Mouse (Mus musculus): Measurements from ENCODE around the gene Ctdspl. TPM values are rescaled to one million over a fixed set of nuclear protein-coding genes. Genes with fewer than 3 reads are reported as not detected.

Gene Ctdspl
- 16.7 and 19.4 TPM in 2 replicates for total RNA-seq (2015)
- 7.4 and 8.1 TPM in 2 replicates for total RNA-seq (2017)

DNA sequence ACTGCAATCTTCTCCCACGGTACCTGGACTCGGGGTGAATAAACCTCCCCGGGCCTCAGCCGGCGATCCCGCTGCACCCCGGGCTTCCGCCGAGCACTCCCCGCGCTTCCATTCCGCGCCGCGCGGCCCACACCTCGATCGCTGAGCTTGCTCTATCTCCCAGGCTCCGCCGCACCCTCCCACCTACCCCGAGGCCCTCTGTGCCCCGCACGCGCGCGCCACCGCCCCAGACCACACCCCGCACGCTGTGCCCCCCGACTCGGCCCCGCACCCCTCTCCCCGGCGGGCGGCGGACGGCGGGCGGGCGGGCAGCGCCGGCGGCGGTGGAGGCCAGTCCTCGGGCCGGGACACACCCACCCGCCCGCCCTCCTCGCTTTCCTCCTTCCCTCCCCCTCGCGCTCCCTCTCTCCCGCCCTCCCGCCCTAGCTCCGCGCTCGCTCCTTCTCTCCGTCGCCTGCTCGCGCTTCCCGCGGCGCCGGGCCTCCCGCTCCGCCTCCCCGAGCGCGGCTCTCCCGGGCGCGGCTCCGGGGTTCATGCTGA is at the start of gene Ctdspl:
Gene Ctdspl (plus strand): TSS at position 343 of the 540 bp plus-strand sequence.
- ATAC-seq (replicated peaks; ENCODE audit: poor library complexity): 0 out of 2 replicates have a peak, but pooled peaks have one; percentile 15

DNA sequence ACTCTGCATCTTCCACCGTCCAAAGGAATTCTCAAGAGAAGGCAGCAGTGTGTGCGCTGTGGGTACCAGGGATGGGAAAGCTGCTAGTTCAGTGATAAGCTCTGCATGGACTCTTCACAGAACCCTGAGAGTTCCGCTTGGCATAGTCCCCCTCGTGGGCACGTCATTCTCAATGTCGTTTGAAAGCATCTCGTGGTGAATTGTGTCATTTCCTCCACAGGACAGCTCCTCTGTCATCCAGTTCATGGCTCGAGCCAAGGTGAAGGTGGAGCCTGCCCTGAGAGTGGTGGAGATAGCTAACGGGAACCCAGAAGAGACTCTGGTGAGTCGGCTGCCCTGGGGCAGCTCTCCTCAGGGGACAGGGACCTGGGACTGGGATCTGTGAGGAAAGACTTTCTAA is 49.4 kb upstream of the Ctdspl start:
- peak; percentile 36 for ATAC-seq (replicated peaks; ENCODE audit: poor library complexity)

DNA sequence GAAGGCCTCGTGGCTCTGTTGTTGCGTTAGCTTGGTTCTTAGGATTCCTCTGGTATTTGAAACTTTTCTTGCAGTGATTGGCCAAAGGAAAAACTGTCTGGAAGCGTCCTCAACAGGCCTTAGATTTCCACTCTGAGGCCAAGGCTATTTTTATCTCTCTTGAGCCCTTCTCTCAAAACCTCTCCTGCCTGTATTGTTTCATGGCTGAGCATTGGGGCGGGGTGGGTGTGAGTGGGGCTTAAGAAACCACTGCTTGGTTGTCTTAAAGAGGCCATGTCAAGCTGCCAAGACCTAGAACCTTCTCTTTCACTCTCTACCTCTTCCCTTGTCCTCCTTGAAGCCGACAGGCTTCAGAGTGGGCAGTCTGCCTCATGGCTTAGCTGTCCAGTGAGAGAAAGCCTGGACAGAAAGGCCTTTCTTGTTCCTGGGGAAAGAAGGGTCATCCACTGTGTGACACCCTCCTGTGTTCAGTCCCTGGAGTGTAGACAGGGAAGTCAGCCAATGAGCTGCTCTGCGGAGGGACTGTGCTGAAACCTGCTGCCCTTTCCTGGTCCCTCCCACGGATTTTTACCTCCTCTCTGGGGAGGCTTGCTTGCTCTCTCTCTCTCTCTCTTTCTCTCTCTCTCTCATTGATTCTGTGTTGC is 48.8 kb upstream of the Ctdspl start:
- ATAC-seq (replicated peaks; ENCODE audit: poor library complexity): no peak

DNA sequence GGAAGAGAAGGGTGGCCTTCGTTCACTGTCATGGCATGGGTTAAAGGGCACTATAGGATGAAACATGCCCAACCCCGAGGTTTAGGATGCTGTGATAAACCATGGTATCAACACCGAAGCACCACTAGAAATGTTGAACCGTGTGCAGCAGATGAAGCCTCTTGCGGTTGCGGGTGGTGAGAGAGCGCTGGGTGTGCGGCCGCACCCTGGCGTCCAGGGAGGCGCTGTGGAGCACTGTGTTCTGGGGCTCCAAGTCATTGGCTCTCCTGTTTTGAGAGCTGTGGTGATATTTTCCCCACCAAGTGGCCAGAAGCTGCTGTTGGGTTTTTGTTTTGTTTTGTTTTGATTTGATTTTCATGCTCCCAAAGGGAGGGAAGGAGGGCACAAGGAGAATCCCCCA is 47.7 kb upstream of the Ctdspl start:
- ATAC-seq (replicated peaks; ENCODE audit: poor library complexity): no peak

DNA sequence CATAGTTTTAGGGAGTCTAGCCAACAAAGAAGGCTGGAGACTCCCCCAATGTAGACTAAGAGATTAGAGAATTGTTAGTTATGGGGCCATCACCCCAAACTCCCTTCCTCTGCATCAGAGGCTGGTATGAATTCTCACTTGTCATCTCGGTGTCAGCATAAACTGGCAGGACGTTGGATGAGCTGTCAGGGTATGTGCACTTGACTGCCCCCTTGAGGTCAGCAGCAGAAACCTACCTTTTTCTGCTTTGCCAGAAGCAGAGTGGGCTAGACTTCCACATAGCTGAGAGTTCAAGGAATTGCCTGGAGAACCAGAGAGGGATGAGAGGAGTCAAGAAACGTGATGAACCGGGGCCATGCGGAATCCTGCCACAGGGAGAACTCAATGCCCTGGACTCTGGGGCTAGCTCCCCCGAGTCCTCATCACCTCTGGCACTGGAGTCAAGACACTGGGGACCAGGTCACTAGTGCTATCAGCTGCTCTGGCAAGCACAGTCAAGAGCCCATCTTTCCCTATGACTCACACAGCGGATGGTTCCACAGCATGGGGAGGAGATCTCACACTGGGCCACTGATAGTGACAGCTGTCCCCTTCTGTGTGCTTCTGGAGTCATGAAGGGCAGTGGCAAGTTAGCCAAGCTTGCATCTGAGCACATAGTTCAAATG is 44.8 kb upstream of the Ctdspl start:
- peak; percentile 75 for ATAC-seq (replicated peaks; ENCODE audit: poor library complexity)

DNA sequence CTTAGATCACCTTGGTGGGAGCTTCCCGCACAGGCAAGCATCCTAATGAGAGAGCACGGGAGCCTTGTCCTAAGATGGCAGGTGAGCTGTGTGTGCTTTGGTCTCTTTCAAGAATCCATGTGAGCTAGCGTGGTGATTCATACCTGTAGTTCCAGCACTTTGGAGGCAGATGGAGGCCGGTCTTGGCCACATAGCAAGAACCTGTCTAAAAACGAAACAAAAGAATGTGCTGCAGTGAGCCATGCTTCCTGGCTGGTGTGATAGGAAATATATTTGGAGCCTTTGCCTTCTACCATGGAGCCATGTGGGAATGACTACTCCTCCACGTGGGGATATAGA is 44.3 kb upstream of the Ctdspl start:
- ATAC-seq (replicated peaks; ENCODE audit: poor library complexity): no peak

DNA sequence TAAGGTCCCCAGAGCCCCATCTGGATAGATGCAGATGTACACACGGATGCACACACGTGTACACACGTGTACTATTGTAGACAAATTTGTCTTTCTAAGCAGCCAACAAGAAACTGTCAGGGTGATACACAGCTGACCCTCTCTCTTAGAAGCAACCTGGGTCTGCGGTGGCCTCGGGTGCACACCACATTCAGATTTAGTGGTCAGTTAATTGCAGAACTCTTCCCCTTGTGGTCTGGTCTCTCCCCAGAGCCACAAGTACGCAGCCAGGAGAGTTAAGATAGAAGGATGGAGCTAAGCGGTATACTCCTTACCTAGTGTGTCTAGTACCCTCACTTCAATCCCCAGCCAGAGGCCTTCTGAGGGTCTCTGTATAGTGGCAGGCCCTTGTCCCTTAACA is 43.1 kb upstream of the Ctdspl start:
- ATAC-seq (replicated peaks; ENCODE audit: poor library complexity): peak; percentile 51

DNA sequence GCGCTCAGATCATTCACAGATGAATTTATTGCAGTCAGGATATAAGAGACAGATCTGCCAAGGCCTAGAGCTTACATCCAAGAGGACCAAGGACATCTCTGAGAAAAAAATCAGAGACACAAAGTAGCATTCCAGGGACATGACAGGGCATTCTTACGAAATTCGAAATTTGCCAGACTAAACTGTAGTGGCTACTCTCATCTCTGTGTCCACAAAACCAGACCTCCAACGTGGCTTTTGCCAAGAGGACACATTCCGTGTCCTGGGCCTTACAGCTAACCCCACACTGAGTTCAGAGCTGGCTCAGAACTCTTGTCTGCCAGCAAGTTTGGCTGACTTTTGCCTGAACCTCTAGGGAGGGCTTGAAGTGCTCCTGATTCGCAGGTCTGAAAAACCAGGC is 40.5 kb upstream of the Ctdspl start:
- no peak for ATAC-seq (replicated peaks; ENCODE audit: poor library complexity)

DNA sequence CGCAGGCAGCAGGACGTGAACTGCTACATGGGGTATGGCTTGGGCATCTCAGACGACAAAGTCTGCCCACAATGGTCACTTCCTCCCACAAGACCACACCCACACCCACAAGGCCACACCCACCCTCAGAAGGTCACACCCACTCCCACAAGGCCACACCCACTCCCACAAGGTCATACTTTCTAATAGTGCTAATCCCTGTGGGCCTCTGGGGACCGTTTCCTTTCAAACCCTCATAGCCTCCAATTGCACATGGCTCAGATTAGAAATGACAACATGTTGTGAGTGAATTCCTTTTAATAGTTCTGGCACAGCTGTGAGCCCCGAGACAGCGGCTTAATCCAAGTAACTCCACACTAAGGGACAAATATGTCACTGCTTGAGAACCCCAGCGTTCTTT is 39.1 kb upstream of the Ctdspl start:
- peak; percentile 33; the same call in 1 of the 2 replicates for ATAC-seq (replicated peaks; ENCODE audit: poor library complexity)

DNA sequence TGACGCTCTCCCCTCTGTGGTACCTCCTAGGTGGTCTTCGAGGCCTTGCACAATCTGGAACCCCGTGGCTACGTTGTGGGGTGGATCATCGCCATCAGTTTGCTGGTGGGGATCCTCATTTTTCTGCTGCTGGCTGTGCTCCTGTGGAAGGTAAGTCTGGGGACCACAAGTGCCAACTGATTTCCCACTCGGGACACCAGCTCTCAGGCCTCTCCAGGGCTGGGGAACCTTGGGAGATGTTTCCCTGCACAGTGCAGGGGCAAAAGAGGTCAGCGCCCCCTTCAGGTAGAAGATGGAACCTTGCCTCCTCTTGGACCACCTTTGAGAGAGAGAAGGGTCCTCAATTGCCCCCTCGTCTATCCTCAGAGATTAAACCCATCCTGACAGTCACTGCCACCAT is 38.5 kb upstream of the Ctdspl start:
- no peak for ATAC-seq (replicated peaks; ENCODE audit: poor library complexity)

DNA sequence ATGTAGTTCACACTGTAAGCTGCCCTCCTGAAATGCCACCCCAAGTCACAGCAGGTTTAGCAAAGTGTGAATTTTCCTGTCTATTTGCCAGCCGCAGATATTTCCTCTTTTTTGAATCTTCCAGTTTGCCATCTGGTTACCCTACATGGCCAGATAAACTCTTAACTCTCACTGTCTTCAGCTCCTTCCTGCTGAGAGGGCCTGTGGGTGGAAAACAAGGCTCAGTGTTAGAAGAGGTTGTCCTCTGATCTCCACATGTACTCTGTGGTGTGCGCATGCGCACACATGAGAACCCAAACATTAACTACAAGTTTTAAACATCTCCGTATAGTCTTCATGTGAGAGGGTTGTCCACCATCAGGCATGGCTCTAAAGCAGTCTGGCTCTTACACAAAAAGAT is 36.1 kb upstream of the Ctdspl start:
- peak; percentile 80 for ATAC-seq (replicated peaks; ENCODE audit: poor library complexity)

DNA sequence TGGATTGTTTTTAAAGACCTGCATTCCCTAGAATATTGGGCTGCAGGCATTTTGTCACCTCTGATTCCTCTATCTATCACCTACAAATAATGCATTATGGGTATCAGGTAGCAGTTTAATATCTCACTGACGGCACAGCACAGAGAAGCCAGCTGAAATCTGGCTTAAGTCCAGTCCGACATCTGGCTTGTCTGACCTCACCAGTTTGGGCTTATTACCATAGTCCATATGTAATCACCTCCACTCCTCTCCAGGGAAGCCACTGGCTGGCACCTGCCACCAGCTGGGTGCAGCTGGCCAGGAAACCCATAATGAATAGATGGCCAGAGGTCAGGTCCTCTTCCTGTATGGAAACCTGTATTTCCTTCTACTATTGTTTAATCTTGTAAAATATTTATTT is 35.6 kb upstream of the Ctdspl start:
- no peak for ATAC-seq (replicated peaks; ENCODE audit: poor library complexity)

DNA sequence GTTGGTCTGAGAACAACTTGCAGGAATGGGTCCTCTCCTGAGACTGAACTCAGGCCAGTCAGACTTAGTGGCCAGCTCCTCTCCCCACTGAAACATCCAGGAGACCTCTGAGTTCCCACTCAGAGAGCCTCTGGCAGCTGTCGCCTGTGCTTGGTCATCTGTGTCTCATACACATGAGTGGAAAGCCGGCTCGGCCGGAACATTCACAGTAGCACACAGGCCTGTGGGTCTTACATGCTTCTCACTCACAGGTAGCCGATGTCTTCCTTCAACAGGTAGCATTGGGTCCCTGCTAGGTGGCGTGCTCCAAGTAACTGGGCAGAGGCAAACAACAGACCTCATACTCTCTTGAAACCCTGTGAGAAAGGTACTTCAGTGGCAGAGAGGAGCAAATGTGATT is 35.2 kb upstream of the Ctdspl start:
- ATAC-seq (replicated peaks; ENCODE audit: poor library complexity): no peak

DNA sequence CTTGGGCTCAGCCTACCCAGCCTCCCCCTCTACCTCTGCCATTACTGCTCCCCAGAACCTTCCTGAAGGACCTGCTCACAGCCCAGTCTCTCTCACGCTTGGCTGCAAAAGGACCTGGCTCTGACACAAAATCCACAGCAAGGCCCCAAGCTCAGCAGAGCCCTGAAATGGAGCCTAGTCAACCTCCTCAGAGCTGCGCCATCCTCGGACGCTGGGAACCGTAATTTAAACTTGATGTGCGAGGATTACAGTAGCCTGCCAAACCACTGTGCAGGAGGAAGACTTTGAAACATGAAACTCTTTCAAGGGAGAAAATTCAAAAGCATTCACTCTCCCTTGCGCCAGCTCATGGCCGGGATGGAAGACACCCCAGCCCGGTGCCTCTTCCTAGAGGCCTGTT is 34.7 kb upstream of the Ctdspl start:
- ATAC-seq (replicated peaks; ENCODE audit: poor library complexity): no peak

DNA sequence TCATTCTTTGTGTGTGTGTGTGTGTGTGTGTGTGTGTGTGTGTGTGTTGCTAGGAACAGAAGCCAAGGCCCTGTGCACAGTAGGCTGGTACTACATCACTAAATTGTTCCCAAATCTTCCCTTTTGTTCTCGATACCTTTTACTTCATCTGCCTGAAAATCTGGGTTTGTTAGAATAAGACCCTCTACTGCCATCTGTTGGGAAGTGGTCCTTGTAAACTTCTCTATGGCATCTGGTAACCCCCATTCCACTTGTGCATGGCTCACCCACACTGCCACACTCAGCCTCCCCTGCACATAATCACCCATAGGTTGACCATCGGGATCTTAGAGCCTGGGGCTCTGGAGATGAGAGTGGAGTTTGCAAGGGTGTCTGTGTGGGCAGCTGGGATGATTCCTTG is 31.2 kb upstream of the Ctdspl start:
- no peak for ATAC-seq (replicated peaks; ENCODE audit: poor library complexity)

DNA sequence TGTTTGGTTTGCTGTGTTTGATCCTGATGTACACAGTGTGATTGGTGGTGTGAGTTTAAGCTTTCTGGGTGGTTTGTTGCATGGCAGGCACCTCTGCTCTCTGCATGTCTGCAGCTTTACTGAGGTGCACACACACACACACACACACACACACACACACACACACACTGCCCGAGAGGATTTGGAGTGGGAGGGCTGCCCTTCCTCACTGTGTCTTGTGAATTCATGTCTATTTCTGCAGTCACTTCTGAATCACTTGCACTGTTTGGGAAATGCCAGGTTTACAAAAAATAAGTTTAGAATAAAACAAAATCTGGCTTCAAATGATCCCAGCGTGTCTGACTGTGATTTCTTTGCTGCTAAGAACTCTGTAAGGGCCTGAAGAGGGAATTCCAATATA is 25.6 kb upstream of the Ctdspl start:
- ATAC-seq (replicated peaks; ENCODE audit: poor library complexity): no peak

DNA sequence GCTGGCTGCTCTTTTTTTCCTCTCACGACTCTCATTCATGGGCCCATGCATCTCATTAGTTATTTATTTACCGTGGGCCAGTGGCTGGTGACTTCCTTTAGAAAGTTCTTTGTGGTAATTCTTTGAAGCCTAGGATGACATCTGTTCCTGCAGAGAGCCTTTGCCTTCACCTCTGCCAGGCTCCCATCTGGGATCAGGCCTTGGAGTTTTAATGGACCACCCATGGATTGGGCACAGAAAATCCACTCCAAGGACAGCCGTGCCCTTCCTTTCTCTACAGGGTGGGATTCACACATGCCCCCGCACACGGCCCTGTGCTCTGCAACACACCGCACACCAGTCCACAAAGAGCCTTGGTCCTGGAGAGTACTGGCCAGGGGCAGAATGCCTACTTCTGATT is 24.3 kb upstream of the Ctdspl start:
- ATAC-seq (replicated peaks; ENCODE audit: poor library complexity): no peak

DNA sequence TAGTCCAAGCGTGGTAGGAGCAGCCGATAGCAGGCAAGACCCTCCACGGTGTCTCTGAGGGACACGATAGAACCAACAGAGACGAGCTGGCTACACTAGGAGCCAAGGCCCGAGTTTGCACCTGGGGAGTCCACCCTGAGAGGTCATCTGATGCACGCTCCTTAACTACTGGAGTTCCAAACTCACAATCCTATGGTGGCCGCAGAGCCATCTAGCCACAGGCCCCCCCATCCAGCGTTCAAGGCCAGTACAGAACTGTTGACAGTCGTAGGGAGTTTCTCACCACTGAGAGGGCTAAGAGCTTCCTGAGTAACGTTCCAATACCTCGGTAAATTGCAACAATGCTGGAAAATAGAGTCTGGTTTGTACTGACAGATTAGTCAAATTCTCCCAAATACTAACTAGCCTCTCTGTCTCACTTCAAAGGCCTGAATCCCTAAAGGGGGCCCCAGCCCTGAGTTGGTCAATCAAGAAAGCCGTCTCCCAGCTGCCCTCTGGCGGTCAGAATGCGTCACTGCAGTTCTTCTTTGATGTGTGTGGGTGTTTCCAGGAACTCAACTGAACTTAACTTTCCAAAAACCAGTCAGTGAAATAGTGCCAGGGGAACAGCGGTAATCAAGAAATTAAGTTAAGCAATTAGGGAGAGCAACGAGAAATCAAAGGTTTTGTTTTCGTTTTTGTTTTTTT is 18.2 kb upstream of the Ctdspl start:
- ATAC-seq (replicated peaks; ENCODE audit: poor library complexity): peak; percentile 75

DNA sequence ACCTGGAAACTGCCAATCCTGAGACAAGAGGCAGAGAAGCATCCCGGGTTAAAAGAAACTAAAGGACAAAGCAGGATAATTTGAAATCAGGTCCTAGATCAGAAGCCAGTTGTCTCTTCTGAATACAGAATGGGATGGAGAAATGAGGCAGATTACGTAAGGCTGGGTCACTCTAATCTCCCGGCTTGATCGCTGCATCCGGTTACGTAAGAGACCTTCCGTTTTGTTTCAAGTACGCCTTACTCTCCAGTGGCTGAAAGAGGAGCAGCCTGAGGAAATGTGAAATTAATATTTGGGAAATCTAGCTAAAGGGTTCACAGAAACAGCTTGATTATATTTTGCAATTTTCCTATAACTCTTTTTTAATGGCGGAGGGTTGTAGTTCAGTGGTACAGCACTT is 13.2 kb upstream of the Ctdspl start:
- peak; percentile 88 for ATAC-seq (replicated peaks; ENCODE audit: poor library complexity)

DNA sequence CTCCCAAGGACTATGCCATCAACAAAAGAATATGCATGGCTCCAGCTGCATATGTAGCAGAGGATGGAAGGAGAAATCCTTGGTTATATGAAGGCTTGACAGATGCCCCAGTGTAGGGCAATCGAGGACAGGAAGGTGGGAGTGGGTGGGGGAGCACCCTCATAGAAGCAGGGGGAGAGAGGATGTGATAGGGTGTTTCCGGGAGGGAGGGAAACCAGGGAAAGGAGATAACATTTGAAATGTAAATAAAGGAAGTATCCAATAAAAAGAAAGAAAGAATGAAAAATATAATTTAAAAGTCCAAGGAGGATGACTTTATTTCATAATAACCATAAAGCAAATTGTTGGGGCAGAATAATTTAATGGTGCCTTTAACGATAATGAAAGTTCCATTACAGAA is 12.6 kb upstream of the Ctdspl start:
- ATAC-seq (replicated peaks; ENCODE audit: poor library complexity): no peak

DNA sequence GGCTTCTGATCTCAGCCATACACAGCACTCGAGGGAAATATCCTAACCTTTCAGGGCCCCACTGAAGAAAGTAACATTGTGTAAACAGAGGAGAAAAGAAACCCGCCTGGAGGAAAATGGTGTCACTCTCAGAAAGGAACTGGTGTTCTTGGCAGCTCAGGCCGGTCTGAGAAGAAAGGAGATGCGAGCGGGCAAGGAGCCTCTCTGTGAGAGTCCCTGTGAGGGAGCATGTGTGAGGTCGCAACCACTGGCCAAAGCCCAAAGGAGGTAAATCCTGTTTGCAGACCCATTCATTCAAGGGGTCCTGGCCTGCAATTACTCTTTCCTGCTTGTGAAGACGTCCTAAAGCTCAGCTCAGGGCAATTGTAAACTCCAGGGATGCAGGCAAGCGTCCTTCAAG is 11.7 kb upstream of the Ctdspl start:
- no peak for ATAC-seq (replicated peaks; ENCODE audit: poor library complexity)

DNA sequence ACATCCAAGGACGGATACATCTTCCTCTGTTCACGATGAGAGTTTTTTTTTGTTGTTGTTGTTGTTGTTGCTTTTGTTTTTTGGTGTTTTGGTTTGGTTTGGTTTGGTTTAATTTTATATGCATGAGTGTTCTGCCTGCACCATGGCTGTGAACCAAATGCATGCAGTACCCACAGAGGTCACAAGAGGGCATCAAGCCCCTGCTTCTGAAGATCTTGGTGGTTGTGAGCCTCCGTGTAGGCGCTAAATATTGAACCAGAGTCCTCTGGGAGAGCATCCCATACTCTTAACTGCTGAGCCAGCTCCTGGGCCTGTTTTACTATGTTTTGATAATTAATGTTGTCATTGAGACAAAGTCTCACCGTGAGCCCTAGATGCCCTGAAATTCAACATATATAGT is 11.0 kb upstream of the Ctdspl start:
- peak; percentile 62 for ATAC-seq (replicated peaks; ENCODE audit: poor library complexity)
